Mouse (Mus musculus): ENCODE data around the gene Zfp747. TPM values are rescaled to one million over a fixed set of nuclear protein-coding genes. Genes with fewer than 3 reads are reported as not detected.
"Not testable (repeated sequence)": the region's sequence is repeated elsewhere in the genome, so short reads cannot be mapped to it uniquely, and the experiment has no call there.

Zfp747 gene
- 0.73 TPM in 1 of 2 replicates, not detected in the other for polyA plus RNA-seq (2012; ENCODE audit: insufficient read depth, low replicate concordance)

DNA sequence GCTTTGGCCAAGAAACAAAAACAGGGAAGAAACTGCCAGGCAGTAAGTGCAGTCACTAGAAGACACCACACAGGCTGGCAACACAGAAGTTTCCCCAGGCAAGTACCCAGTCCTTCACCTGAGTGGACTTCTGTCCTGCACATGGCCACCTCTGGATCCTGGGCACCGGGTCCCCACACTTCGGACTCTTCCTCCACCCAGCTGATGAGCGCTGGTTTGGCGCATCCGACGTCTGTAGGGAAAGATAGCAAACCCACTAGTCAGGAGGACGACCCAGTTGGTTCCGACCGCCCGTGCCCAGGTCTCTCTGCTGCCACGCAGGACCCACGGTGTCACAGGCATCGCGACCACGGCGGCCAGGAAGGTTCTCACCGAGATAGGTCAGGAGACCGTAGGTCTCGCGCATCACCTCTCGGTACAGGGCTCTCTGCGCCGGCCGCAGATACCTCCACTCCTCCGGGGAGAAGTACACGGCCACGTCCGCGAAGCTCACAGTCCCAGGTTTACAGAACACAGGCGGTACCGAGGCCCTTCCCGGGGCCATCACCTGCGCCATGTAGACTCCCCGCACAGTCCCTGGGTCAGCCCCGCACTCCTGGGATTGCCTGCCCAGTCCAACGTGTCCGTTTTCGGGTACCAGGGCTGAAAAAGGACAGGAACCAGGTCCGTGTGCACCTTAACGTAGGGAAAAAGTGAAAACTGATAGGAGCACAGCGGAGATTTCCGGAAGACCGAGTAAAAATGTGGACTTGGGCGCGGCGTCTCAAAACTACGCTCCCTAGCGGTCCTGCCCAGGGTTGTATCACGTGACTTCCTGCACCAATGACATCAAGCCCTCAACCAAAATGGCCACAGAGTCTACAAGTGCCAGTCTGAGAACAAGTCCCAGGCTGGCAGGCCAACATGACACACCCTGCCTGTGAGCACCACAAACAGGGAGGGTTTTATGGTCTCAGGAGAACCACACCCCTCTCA, at the start of gene Zfp747:
Zfp747 (minus strand) TSS at position 780 of the 975 bp plus-strand sequence.
- not testable (repeated sequence) for H3K27me3 ChIP-seq (replicated peaks); H3K9me3 ChIP-seq; H3K36me3 ChIP-seq (replicated peaks; ENCODE audit: low read length)
- Histone ChIP-seq H3K4me3 (replicated peaks) (peak within 1 kb of the TSS; percentile 95), H3K4me1 (peaks cover 44% of the 10 kb centered on the region)

DNA sequence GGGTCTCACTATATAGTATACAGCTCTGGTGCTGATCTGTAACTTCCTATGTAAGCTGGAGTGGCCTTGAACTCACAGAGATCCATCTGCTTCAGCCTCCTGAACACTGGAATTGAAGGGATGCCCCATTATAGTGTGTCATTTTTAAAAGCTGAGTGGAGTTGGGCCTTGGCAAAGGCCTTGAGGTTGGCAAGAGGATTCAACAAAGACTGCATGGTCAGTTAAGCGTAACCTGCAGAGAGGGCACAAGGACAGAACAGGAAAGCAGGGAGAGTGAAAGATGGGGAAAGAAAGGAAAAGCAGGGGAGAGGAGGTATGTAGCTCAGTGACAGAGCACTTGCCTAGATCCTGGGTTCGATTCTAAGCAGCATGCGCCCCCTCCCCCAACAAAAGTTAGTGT, 49.4 kb upstream of the Zfp747 start:
- Histone ChIP-seq H3K9me3 (peaks cover 20% of the 10 kb centered on the region), H3K27me3 (replicated peaks) (peaks cover 10% of the 10 kb centered on the region), H3K36me3 (replicated peaks; ENCODE audit: low read length) (peaks cover 3% of the 10 kb centered on the region), H3K4me1 (peaks cover 26% of the 10 kb centered on the region), H3K4me3 (replicated peaks) (no peak overlapping the region)
- no peak for TF ChIP-seq FLI1 (IDR thresholded peaks at IDR 0.05; ENCODE audit: low read length)
- TF ChIP-seq GATA1 (IDR thresholded peaks at IDR 0.05; ENCODE audit: borderline replicate concordance, low read length): no peak

- Histone ChIP-seq H3K9me3 (peaks cover 15% of the 10 kb centered on the region), H3K4me1 (peaks cover 33% of the 10 kb centered on the region), H3K4me3 (replicated peaks) (peak overlapping the region; percentile 97), H3K27me3 (replicated peaks) (peaks cover 10% of the 10 kb centered on the region), H3K36me3 (replicated peaks; ENCODE audit: low read length) (peaks cover 32% of the 10 kb centered on the region)
- TF ChIP-seq FLI1 (IDR thresholded peaks at IDR 0.05; ENCODE audit: low read length): no peak
- TF ChIP-seq GATA1 (IDR thresholded peaks at IDR 0.05; ENCODE audit: borderline replicate concordance, low read length): no peak
Measured at GRCm38 (mm10) chr7:127422247-127422646, 46.4 kb upstream of the Zfp747 start.

DNA sequence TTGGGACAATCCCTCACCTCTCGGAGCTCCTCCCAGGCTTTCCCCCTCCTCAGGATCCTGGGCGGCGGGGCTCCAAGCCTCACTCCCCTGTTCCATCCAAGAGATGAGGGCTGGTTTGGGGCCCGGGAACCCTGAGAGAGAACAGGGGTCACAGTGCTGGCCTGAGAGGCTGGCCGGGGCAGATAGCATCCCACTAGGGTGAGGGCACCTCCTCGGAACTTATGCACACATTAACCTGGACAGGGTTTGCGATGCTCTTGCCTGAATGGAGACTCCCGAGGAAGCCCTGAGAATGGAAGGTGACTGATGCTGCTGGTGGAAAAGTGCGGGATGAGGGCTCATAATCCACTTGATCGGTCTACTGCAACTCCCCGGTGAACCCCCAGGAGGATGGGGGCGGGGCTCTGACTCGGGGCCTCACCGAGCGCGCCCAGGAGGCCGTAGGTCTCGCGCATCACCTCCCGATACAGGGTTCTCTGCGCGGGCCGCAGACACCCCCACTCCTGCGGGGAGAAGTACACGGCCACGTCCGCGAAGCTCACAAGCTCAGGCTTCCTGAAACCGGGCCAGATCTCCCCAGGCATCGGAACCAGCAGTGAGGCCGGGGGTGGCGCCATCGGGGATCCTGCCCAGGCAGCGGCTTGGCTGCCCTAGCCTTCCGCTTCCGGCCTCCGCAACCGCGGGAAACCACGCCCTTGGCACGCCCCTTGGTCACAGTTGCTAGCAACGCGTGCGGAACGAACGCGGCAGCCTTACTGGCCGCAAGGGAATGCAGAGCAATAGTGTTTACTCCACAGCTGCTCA, 45.7 kb upstream of the Zfp747 start, which contains the start of gene Zfp688:
Zfp688 (minus strand) TSS at position 681 of the 804 bp plus-strand sequence.
- H3K9me3 ChIP-seq: peaks cover 8% of the 10 kb centered on the region
- TF ChIP-seq FLI1 (IDR thresholded peaks at IDR 0.05; ENCODE audit: low read length): peak; percentile 86
- no peak for TF ChIP-seq GATA1 (IDR thresholded peaks at IDR 0.05; ENCODE audit: borderline replicate concordance, low read length)
- H3K4me3 ChIP-seq (replicated peaks): peak within 1 kb of the TSS; percentile 97
- peaks cover 10% of the 10 kb centered on the region for H3K27me3 ChIP-seq (replicated peaks)
- peaks cover 36% of the 10 kb centered on the region for H3K36me3 ChIP-seq (replicated peaks; ENCODE audit: low read length)
- H3K4me1 ChIP-seq: peaks cover 33% of the 10 kb centered on the region

- peaks cover 1% of the 10 kb centered on the region for H3K27me3 ChIP-seq (replicated peaks)
- no peak for TF ChIP-seq FLI1 (IDR thresholded peaks at IDR 0.05; ENCODE audit: low read length)
- TF ChIP-seq GATA1 (IDR thresholded peaks at IDR 0.05; ENCODE audit: borderline replicate concordance, low read length): no peak
- H3K36me3 ChIP-seq (replicated peaks; ENCODE audit: low read length): peaks cover 9% of the 10 kb centered on the region
- peaks cover 9% of the 10 kb centered on the region for H3K9me3 ChIP-seq
- peaks cover 13% of the 10 kb centered on the region for H3K4me1 ChIP-seq
- no peak overlapping the region for H3K4me3 ChIP-seq (replicated peaks)
Measured at GRCm38 (mm10) chr7:127411418-127411817, 35.6 kb upstream of the Zfp747 start.

DNA sequence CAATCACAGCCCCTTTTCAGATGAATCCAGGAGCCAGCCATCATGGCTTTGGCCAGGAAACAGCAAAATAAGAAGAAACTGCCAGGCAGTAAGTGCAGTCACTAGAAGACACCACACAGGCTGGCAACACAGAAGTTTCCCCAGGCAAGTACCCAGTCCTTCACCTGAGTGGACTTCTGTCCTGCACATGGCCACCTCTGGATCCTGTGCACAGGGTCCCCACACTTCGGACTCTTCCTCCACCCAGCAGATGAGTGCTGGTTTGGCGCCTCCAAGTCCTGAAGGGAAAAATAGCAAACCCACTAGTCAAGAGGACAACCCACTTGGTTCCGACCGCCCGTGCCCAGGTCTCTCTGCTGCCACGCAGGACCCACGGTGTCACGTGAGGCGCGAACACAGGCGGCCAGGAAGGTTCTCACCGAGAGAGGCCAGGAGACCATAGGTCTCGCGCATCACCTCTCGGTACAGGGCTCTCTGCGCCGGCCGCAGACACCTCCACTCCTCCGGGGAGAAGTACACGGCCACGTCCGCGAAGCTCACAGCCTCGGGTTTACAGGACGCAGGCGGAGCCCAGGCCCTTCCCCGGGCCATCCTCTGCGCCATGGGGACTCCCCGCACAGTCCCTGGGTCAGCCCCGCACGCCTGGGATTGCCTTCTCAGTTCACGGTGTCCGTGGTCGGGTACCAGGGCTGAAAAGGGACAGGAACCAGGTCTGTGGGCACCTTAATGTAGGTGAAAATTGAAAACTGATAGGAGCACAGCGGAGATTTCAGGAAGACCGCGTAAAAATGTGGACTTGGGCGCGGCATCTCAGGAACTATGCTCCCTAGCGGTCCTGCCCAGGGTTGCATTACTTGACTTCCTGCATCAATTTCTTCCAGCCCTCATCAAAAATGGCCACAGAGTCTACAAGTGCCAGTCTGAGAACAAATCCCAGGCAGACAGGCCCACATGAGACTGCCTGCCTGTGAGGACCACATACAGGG, 30.4 kb upstream of the Zfp747 start, which contains the start of gene Zfp764:
Zfp764 (minus strand) TSS at position 821 of the 986 bp plus-strand sequence.
- not testable (repeated sequence) for H3K9me3 ChIP-seq; H3K36me3 ChIP-seq (replicated peaks; ENCODE audit: low read length); H3K27me3 ChIP-seq (replicated peaks)
- H3K4me3 ChIP-seq (replicated peaks): peak within 1 kb of the TSS; percentile 93
- H3K4me1 ChIP-seq: peaks cover 17% of the 10 kb centered on the region

- H3K36me3 ChIP-seq (replicated peaks; ENCODE audit: low read length); H3K4me3 ChIP-seq (replicated peaks); H3K9me3 ChIP-seq; H3K27me3 ChIP-seq (replicated peaks): not testable (repeated sequence)
- H3K4me1 ChIP-seq: peaks cover 16% of the 10 kb centered on the region
Measured at GRCm38 (mm10) chr7:127404101-127404500, 28.3 kb upstream of the Zfp747 start.

GRCm38 (mm10) chr7:127402980-127403379, 27.1 kb upstream of the Zfp747 start:
- no peak overlapping the region for H3K4me3 ChIP-seq (replicated peaks)
- peaks cover 3% of the 10 kb centered on the region for H3K27me3 ChIP-seq (replicated peaks)
- no peaks in the 10 kb centered on the region for H3K9me3 ChIP-seq
- TF ChIP-seq GATA1 (IDR thresholded peaks at IDR 0.05; ENCODE audit: borderline replicate concordance, low read length): no peak
- H3K4me1 ChIP-seq: peaks cover 16% of the 10 kb centered on the region
- peaks cover 3% of the 10 kb centered on the region for H3K36me3 ChIP-seq (replicated peaks; ENCODE audit: low read length)

GRCm38 (mm10) chr7:127400355-127400754, 24.5 kb upstream of the Zfp747 start:
- peaks cover 5% of the 10 kb centered on the region; the same call in 1 of the 2 replicates for H3K4me1 ChIP-seq
- no peak for TF ChIP-seq GATA1 (IDR thresholded peaks at IDR 0.05; ENCODE audit: borderline replicate concordance, low read length)
- TF ChIP-seq FLI1 (IDR thresholded peaks at IDR 0.05; ENCODE audit: low read length): no peak
- H3K9me3 ChIP-seq: no peaks in the 10 kb centered on the region
- H3K36me3 ChIP-seq (replicated peaks; ENCODE audit: low read length): peaks cover 3% of the 10 kb centered on the region
- H3K4me3 ChIP-seq (replicated peaks): no peak overlapping the region
- H3K27me3 ChIP-seq (replicated peaks): peaks cover 3% of the 10 kb centered on the region

All from megakaryocyte, embryonic 14.5 days (primary cell).